Mouse (Mus musculus): ENCODE data around the gene Setd1a.
"Not testable (repeated sequence)": the region's sequence is repeated elsewhere in the genome, so short reads cannot be mapped to it uniquely, and the experiment has no call there.

Gene Setd1a

GRCm38 (mm10) chr7:127776426-127776825, at the start of gene Setd1a:
Setd1a (plus strand) TSS chr7:127776670.
- DNase-seq (ENCODE audit: low read depth) = no peak

GRCm38 (mm10) chr7:127727898-127728297, 48.6 kb upstream of the Setd1a start:
- DNase-seq (ENCODE audit: low read depth) = no peak

- DNase-seq (ENCODE audit: low read depth) = no peak
These were observed 46.3 kb upstream of the Setd1a start for GRCm38 (mm10) chr7:127730170-127730569.

- not testable (repeated sequence) for DNase-seq (ENCODE audit: low read depth)
These were observed 44.4 kb upstream of the Setd1a start, which contains the start of gene Ctf2 for GRCm38 (mm10) chr7:127732066-127732465. Ctf2 (minus strand) TSS chr7:127732166.

- DNase-seq (ENCODE audit: low read depth) = peak; percentile 78
These were observed 32.0 kb upstream of the Setd1a start, which contains the start of gene Fbxl19 for GRCm38 (mm10) chr7:127744366-127745045. Fbxl19 (plus strand) TSS chr7:127744543.

- DNase-seq (ENCODE audit: low read depth) = peak; percentile 91
These were observed 31.2 kb upstream of the Setd1a start for GRCm38 (mm10) chr7:127745251-127745651.

- peak; percentile 86 for DNase-seq (ENCODE audit: low read depth)
These were observed 30.6 kb upstream of the Setd1a start for GRCm38 (mm10) chr7:127745652-127746493.

GRCm38 (mm10) chr7:127746494-127747491, 29.7 kb upstream of the Setd1a start:
- peak; percentile 24 for DNase-seq (ENCODE audit: low read depth)

GRCm38 (mm10) chr7:127747559-127748234, 28.8 kb upstream of the Setd1a start:
- DNase-seq (ENCODE audit: low read depth) = no peak

- DNase-seq (ENCODE audit: low read depth) = no peak
These were observed 28.3 kb upstream of the Setd1a start for GRCm38 (mm10) chr7:127748235-127748560.

GRCm38 (mm10) chr7:127750131-127751127, 26.0 kb upstream of the Setd1a start:
- no peak for DNase-seq (ENCODE audit: low read depth)

GRCm38 (mm10) chr7:127751619-127752018, 24.9 kb upstream of the Setd1a start:
- no peak for DNase-seq (ENCODE audit: low read depth)

- DNase-seq (ENCODE audit: low read depth) = no peak
These were observed 24.4 kb upstream of the Setd1a start for GRCm38 (mm10) chr7:127752069-127752468.

GRCm38 (mm10) chr7:127753158-127753557, 23.3 kb upstream of the Setd1a start:
- DNase-seq (ENCODE audit: low read depth) = no peak

- DNase-seq (ENCODE audit: low read depth) = no peak
These were observed 22.7 kb upstream of the Setd1a start for GRCm38 (mm10) chr7:127753741-127754140.

GRCm38 (mm10) chr7:127759716-127760115, 16.8 kb upstream of the Setd1a start:
- no peak for DNase-seq (ENCODE audit: low read depth)

GRCm38 (mm10) chr7:127760478-127760877, 16.0 kb upstream of the Setd1a start:
- DNase-seq (ENCODE audit: low read depth) = no peak

GRCm38 (mm10) chr7:127761026-127761425, 15.4 kb upstream of the Setd1a start:
- peak; percentile 79 for DNase-seq (ENCODE audit: low read depth)

- DNase-seq (ENCODE audit: low read depth) = no peak
These were observed 12.8 kb upstream of the Setd1a start for GRCm38 (mm10) chr7:127763642-127764041.

- DNase-seq (ENCODE audit: low read depth) = no peak
These were observed 10.7 kb upstream of the Setd1a start for GRCm38 (mm10) chr7:127765756-127766155.

Measured in naive thymus-derived CD4-positive, alpha-beta T cell, adult 2 months (primary cell).